Mouse (Mus musculus): ENCODE measurements around the gene Rxfp4. TPM values are rescaled to one million over a fixed set of nuclear protein-coding genes. Genes with fewer than 3 reads are reported as not detected.
"Not testable (repeated sequence)": the region's sequence is repeated elsewhere in the genome, so short reads cannot be mapped to it uniquely, and the experiment has no call there.

The Rxfp4 gene
- total RNA-seq, 2 experiments from 2014 or later, result not detected

GRCm38 (mm10) chr3:88618074-88618871, 34.7 kb downstream of the Rxfp4 start:
- TF ChIP-seq CTCF (IDR thresholded peaks at IDR 0.05), result no peak
- Histone ChIP-seq H3K4me3 (no peak overlapping the region), H3K27ac (no peak overlapping the region)
- DNase-seq (ENCODE audit: extremely low spot score in 1 of 2, low spot score in 2 of 2), result no peak
- intact Hi-C loops (cut with DNase I), result no loop called here

- Histone ChIP-seq H3K27ac (no peak overlapping the region; the same call in 1 of the 2 replicates), H3K4me3 (no peak overlapping the region)
- no peak for DNase-seq (ENCODE audit: extremely low spot score in 1 of 2, low spot score in 2 of 2)
- TF ChIP-seq CTCF (IDR thresholded peaks at IDR 0.05), result no peak
- intact Hi-C loops (cut with DNase I), result no loop called here
Measured at GRCm38 (mm10) chr3:88616951-88617500, 35.9 kb downstream of the Rxfp4 start.

- TF ChIP-seq CTCF (IDR thresholded peaks at IDR 0.05), result no peak
- Histone ChIP-seq H3K4me3 (peak overlapping the region; percentile 21), H3K27ac (peak overlapping the region; percentile 20; the same call in 1 of the 2 replicates)
- no peak for DNase-seq (ENCODE audit: extremely low spot score in 1 of 2, low spot score in 2 of 2)
- intact Hi-C loops (cut with DNase I), result no loop called here
Measured at GRCm38 (mm10) chr3:88615902-88616391, 37.0 kb downstream of the Rxfp4 start.

- H3K27ac ChIP-seq, result no peak overlapping the region
- no peak for TF ChIP-seq CTCF (IDR thresholded peaks at IDR 0.05)
Measured at GRCm38 (mm10) chr3:88615117-88615516, 37.8 kb downstream of the Rxfp4 start.

GRCm38 (mm10) chr3:88614418-88614817, 38.5 kb downstream of the Rxfp4 start:
- Histone ChIP-seq H3K4me3 (no peak overlapping the region), H3K27ac (no peak overlapping the region)
- no peak for DNase-seq (ENCODE audit: extremely low spot score in 1 of 2, low spot score in 2 of 2)
- no peak for TF ChIP-seq CTCF (IDR thresholded peaks at IDR 0.05)
- intact Hi-C loops (cut with DNase I), result no loop called here

More at GRCm38 (mm10) chr3:88615117-88615516, 37.8 kb downstream of the Rxfp4 start:
- intact Hi-C loops (cut with DNase I), result no loop called here
- no peak for DNase-seq (ENCODE audit: extremely low spot score in 1 of 2, low spot score in 2 of 2)
- H3K4me3 ChIP-seq, result no peak overlapping the region

GRCm38 (mm10) chr3:88609066-88609465, 43.9 kb downstream of the Rxfp4 start:
- no peak for TF ChIP-seq CTCF (IDR thresholded peaks at IDR 0.05)
- Histone ChIP-seq H3K4me3 (no peak overlapping the region), H3K27ac (no peak overlapping the region)
- no peak for DNase-seq (ENCODE audit: extremely low spot score in 1 of 2, low spot score in 2 of 2)
- intact Hi-C loops (cut with DNase I), result no loop called here

- Histone ChIP-seq H3K4me3 (peak overlapping the region; percentile 32), H3K27ac (peak overlapping the region; percentile 25)
- intact Hi-C loops (cut with DNase I), result loop anchor here (1.0 kb wide), 2 partner anchors 33 to 81 kb away; no protein-coding TSS in a partner anchor
- TF ChIP-seq CTCF (IDR thresholded peaks at IDR 0.05), result no peak
- no peak for DNase-seq (ENCODE audit: extremely low spot score in 1 of 2, low spot score in 2 of 2)
Measured at GRCm38 (mm10) chr3:88607758-88608138, 45.2 kb downstream of the Rxfp4 start.

- DNase-seq (ENCODE audit: extremely low spot score in 1 of 2, low spot score in 2 of 2), result peak; percentile 88 to 93
- intact Hi-C loops (cut with DNase I), result loop anchor here (1.0 kb wide), 2 partner anchors 33 to 81 kb away; no protein-coding TSS in a partner anchor
- H3K4me3 ChIP-seq, result peak overlapping the region; percentile 32
- TF ChIP-seq CTCF (IDR thresholded peaks at IDR 0.05), result peak; percentile 98
- peak overlapping the region; percentile 25 for H3K27ac ChIP-seq
Measured at GRCm38 (mm10) chr3:88607065-88607757, 45.7 kb downstream of the Rxfp4 start.

GRCm38 (mm10) chr3:88605666-88606065, 47.3 kb downstream of the Rxfp4 start, which contains the start of gene Arhgef2:
TSS of gene Arhgef2 (plus strand) at chr3:88605966.
- H3K4me3 ChIP-seq; intact Hi-C loops (cut with DNase I); DNase-seq (ENCODE audit: extremely low spot score in 1 of 2, low spot score in 2 of 2); H3K27ac ChIP-seq: not testable (repeated sequence)

GRCm38 (mm10) chr3:88604863-88605262, 48.1 kb downstream of the Rxfp4 start:
- intact Hi-C loops (cut with DNase I), result no loop called here
- no peak for DNase-seq (ENCODE audit: extremely low spot score in 1 of 2, low spot score in 2 of 2)
- H3K27ac ChIP-seq, result no peak overlapping the region
- no peak overlapping the region for H3K4me3 ChIP-seq
- no peak for TF ChIP-seq CTCF (IDR thresholded peaks at IDR 0.05)

GRCm38 (mm10) chr3:88603714-88604161, 49.2 kb downstream of the Rxfp4 start:
- peak in 1 of 2 experiments; percentile 48 for DNase-seq (ENCODE audit: extremely low spot score in 1 of 2, low spot score in 2 of 2)
- Histone ChIP-seq H3K27ac (no peak overlapping the region), H3K4me3 (no peak overlapping the region)
- peak; percentile 81 for TF ChIP-seq CTCF (IDR thresholded peaks at IDR 0.05)
- intact Hi-C loops (cut with DNase I), result no loop called here

GRCm38 (mm10) chr3:88602466-88602865, 50.5 kb downstream of the Rxfp4 start:
- Histone ChIP-seq H3K4me3 (no peak overlapping the region), H3K27ac (no peak overlapping the region)
- intact Hi-C loops (cut with DNase I), result no loop called here
- TF ChIP-seq CTCF (IDR thresholded peaks at IDR 0.05), result no peak
- DNase-seq (ENCODE audit: extremely low spot score in 1 of 2, low spot score in 2 of 2), result no peak

Other genes with a start within 250 kb of the Rxfp4 start
- gene Pmf1, start 242.8 kb downstream of the Rxfp4 start, total RNA-seq (2021), result 1 to 10 TPM; 6.5 to 6.6 TPM
- gene Slc25a44, start 228.0 kb downstream of the Rxfp4 start, total RNA-seq (2021), result 10 to 100 TPM; 75.8 to 77.6 TPM
- gene Sema4a, start 192.0 kb downstream of the Rxfp4 start, total RNA-seq (2021), result 10 to 100 TPM; 68.7 to 71.2 TPM
- 10 to 100 TPM; 59.3 to 61.7 TPM for gene Lmna, start 143.2 kb downstream of the Rxfp4 start, total RNA-seq (2021)
- gene Mex3a, start 120.7 kb downstream of the Rxfp4 start, total RNA-seq (2021), result 1 to 10 TPM; 3.2 TPM
- gene Rab25, start 104.8 kb downstream of the Rxfp4 start, total RNA-seq (2021), result not detected
- 10 to 100 TPM; 98.3 to 99.1 TPM for gene Lamtor2, start 100.1 kb downstream of the Rxfp4 start, total RNA-seq (2021)
- 100 to 1,000 TPM; 137 to 148 TPM for gene Ubqln4, start 99.4 kb downstream of the Rxfp4 start, total RNA-seq (2021)
- 10 to 100 TPM; 90.2 to 90.3 TPM for gene Ssr2, start 77.3 kb downstream of the Rxfp4 start, total RNA-seq (2021)
- 100 to 1,000 TPM; 239 to 266 TPM for gene Arhgef2, start 47.2 kb downstream of the Rxfp4 start, total RNA-seq (2021)
- 10 to 100 TPM; 55.3 to 59.3 TPM for gene Khdc4, start 32.7 kb upstream of the Rxfp4 start, total RNA-seq (2021)
- 10 to 100 TPM; 41.1 to 45.8 TPM for gene Rit1, start 63.7 kb upstream of the Rxfp4 start, total RNA-seq (2021)
- gene Syt11, start 122.0 kb upstream of the Rxfp4 start, total RNA-seq (2021), result 100 to 1,000 TPM; 513 to 521 TPM
- gene Gon4l, start 182.1 kb upstream of the Rxfp4 start, total RNA-seq (2021), result 10 to 100 TPM; 46.9 to 48.3 TPM